8 mouse cellular contexts compared by ENCODE assay signal in the genomic region with DNA sequence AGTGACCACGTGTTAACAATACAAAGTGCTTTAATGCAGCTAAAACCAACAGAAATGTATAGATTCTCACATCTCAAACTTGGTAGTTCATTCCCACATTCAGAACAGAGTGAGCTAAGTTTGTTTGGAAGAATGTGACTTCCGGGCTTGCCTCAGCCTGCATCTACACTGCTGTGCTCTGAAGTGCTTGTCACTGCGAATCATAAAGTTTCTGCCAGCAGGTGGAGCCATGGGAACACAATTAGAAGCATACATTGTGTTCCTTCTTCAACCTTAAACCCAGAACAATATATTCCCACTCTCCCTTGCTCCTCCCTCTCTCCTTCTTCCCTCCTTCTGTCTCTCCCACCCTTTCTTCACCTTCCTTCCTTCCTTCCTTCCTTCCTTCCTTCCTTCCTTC.
DNase-seq lines count a peak whose midpoint lies in the region; ATAC-seq and TF ChIP-seq lines count a peak whose summit lies in the region.

No protein-coding gene starts in this region.

- WGBS in forebrain, embryonic 14.5 days = 8% methylated on average over 3 of the region's 3 CpGs
- whole genome bisulfite sequencing in hindbrain, embryonic 12.5 days = 9% methylated on average over 3 of the region's 3 CpGs

- no peak overlapping the region for H3K27ac ChIP-seq in forebrain, embryonic 14.5 days (ENCODE audit: low read depth, low read length)
- H3K27ac ChIP-seq in hindbrain, embryonic 12.5 days = no peak overlapping the region

- H3K4me3 ChIP-seq in G1E (ENCODE audit: low read depth, low read length) = no peak overlapping the region
- no peak overlapping the region for H3K4me3 ChIP-seq in forebrain, embryonic 14.5 days (ENCODE audit: low read depth, low read length)
- H3K4me3 ChIP-seq in hindbrain, embryonic 12.5 days = no peak overlapping the region

- H3K36me3 ChIP-seq in G1E (replicated peaks) = no peaks in the 10 kb centered on the region
- no peaks in the 10 kb centered on the region for H3K36me3 ChIP-seq in forebrain, embryonic 14.5 days (ENCODE audit: control insufficient read depth, insufficient read depth, low read length)
- no peaks in the 10 kb centered on the region for H3K36me3 ChIP-seq in hindbrain, embryonic 12.5 days

- no peak for DNase-seq in G1E (ENCODE audit: low spot score)
- DNase-seq in c-Kit-positive CD71-positive TER-119-positive erythroid progenitor cells, embryonic 14.5 days (ENCODE audit: low spot score) = peak; percentile 15
- peak; percentile 95 for DNase-seq in forebrain, embryonic 14.5 days (ENCODE audit: low spot score)
- peak; percentile 78 for DNase-seq in layer of hippocampus, adult 9-11 months
- peak; percentile 88 for DNase-seq in lung, postnatal 10 days
- DNase-seq in retina, postnatal 7 days (ENCODE audit: low read depth, low spot score) = peak; percentile 64
- DNase-seq in urinary bladder, postnatal 14 days (ENCODE audit: low spot score) = peak; percentile 90

- no peaks in the 10 kb centered on the region for H3K27me3 ChIP-seq in G1E (ENCODE audit: insufficient read depth, low read length)
- no peaks in the 10 kb centered on the region for H3K27me3 ChIP-seq in forebrain, embryonic 14.5 days (replicated peaks; ENCODE audit: control insufficient read depth, insufficient read depth, low read length)
- H3K27me3 ChIP-seq in hindbrain, embryonic 12.5 days = no peaks in the 10 kb centered on the region

- TF ChIP-seq CTCF in G1E (IDR thresholded peaks at IDR 0.05; ENCODE audit: low read depth, low read length) = no peak

- H3K4me2 ChIP-seq in forebrain, embryonic 14.5 days (ENCODE audit: low read length) = no peak overlapping the region
- no peak overlapping the region for H3K4me2 ChIP-seq in hindbrain, embryonic 12.5 days (replicated peaks)

- H3K9me3 ChIP-seq in G1E (replicated peaks) = no peaks in the 10 kb centered on the region
- H3K9me3 ChIP-seq in forebrain, embryonic 14.5 days (replicated peaks; ENCODE audit: control insufficient read depth, low read length) = no peaks in the 10 kb centered on the region
- H3K9me3 ChIP-seq in hindbrain, embryonic 12.5 days (replicated peaks) = no peaks in the 10 kb centered on the region

- no peaks in the 10 kb centered on the region for H3K4me1 ChIP-seq in G1E (ENCODE audit: insufficient read depth, low read depth, low read length)
- no peaks in the 10 kb centered on the region for H3K4me1 ChIP-seq in forebrain, embryonic 14.5 days (ENCODE audit: control insufficient read depth, insufficient read depth, low read length)
- no peaks in the 10 kb centered on the region for H3K4me1 ChIP-seq in hindbrain, embryonic 12.5 days

- no peak overlapping the region for H3K9ac ChIP-seq in forebrain, embryonic 14.5 days (ENCODE audit: low read length)
- H3K9ac ChIP-seq in hindbrain, embryonic 12.5 days = no peak overlapping the region

- peak; percentile 28; the same call in 1 of the 2 replicates for ATAC-seq in G1E (ENCODE audit: extremely low read depth, insufficient number of reproducible peaks, low FRiP score, poor library complexity, severe bottlenecking)
- ATAC-seq in forebrain, embryonic 14.5 days = peak; percentile 97
- ATAC-seq in hindbrain, embryonic 12.5 days (ENCODE audit: low FRiP score) = peak; percentile 90

Comparison
In these comparisons a context has a peak if more than half of its experiments do, and no peak if none do; other contexts are left out.
1. ATAC-seq: peak in every context shown above with its lines; median percentile 97 in forebrain, embryonic 14.5 days; 90 in hindbrain, embryonic 12.5 days; 28 in G1E.